Mouse (Mus musculus) naive thymus-derived CD4-positive, alpha-beta T cell, adult 5 months (primary cell): ENCODE data around the gene Acta2. TPM values are rescaled to one million over a fixed set of nuclear protein-coding genes. Genes with fewer than 3 reads are reported as not detected.

Source experiments
- polyA plus RNA-seq: library from polyadenylated mRNA; unstranded; fragments of 100-300 nt; shearing (Covaris generic); gene quantifications from one replicate; pipeline ENCODE4 v1.2.1, GENCODE M21; 2017

Gene Acta2
- not detected for polyA plus RNA-seq

DNA sequence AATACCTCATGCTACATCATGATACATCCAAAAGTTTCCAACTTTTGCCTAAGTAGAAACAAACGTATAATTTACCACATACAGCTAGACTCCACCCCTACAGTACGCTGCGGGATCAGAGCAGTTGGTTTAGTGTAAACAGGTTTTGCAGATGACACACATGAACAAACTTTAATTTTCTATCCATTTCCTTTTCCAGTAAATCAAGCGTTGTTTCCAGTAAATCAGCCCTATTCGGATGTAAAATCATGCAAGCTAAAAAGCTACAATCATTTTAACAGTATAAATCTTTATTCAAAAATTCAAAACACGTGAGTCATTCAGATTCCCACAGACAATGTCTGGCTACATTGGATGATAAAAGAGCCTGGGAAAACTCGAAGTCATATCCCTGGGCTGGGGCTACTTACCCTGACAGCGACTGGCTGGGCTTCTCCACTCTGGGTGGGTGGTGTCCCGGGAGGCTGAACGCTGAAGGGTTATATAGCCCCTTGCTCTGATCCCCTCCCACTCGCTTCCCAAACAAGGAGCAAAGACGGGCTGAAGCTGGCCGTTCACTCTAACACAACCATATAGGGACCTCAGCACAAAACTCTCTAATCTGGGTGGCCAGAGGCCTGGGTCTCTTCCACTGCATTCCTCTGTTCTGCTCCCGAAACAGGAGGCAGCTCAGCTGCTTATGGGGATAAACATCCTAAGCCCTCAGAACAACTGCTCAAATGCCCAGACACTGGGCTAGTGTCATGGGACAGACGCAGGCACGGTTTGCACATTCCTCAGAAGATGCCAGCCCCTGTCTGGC, at the start of gene Acta2:
TSS of gene Acta2 (minus strand) at position 711 of the 802 bp plus-strand sequence.

DNA sequence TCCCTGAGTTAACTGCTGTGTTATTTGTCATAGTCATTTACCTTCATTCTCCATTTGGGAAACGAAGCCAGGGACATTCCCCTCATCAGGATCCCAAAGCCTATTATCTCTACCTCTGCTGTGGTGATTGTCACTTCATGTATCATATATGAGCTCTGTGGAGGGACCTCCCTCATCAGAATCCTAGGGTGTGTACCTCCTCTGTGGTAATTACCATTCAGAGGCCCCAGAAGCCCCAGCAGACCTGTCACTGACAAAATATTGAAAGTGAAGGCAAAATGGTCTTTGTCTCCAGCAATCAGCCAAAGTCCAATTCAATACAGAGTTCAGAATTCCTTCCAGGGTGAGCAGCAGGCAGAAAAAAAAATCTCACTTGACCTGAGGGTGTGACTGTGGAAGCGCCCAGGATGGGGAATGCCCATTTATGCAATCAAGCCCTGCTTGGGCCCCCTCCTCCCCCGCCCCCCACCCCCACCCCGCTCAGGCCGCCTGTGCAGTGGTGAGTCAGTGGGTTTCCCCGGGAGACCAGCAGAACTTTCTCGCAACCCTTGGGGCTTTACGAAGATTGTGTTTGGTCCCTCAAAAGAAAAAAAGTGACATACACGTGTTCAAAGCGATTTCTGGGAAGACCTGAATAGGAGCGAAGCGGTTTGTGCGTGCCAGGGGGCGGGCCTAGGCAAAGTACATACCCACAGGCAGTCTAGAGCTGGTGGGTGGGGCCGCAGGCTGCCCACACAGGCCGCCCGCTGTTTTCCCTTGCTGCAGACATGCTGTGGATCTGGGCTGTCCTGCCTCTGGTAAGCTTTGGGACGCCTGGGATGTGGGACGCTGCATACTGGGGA, 34.8 kb upstream of the Acta2 start, which contains the start of gene Fas:
TSS of gene Fas (plus strand) at position 719 of the 842 bp plus-strand sequence.

DNA sequence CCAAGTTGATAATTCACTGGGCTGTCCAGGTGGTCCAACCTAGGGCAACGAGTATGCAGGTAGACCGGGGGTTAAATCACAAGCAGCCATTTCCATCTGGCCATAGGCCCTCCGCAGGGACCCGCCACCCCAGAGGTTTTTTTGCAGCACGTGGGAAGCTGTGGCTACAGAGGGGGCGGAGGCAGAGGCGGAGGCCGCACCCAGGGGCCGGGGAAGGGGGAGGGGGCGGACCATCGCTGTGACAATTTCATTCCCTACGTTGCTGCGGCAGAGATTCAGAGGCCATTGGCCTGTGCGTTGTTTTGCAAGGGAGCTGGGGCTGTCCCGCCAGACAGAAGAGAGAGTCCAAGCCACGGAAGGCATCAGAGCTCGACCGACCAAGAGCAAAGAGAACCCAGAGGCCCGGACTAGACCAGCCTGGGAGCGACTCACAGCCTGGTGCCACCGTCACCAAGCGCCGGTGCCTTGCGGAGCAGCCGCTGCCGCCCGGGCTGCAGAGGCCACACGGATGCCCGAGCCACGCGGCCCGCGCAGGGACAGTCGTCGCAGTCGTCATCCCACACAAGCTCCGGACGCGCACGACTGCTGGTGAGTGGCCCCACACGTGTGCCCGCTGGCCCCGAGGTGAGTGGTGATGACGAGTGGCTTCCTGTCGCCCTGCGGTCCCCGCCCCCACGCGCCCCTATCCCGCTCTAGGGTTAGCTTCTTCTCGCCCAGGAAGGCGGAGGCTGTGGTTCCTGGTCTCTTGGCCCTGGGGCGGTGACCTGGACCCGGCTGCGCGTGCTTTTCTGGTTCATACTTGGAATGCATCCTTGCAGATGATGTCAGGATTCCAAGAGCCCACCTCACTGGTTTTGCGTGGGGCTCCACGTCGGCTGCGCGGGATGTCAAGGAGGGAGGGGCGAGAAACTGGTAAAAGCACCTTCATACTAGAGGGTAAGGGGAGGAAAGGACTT, 63.1 kb downstream of the Acta2 start, which contains the start of gene Stambpl1:
TSS of gene Stambpl1 (plus strand) at position 222 of the 956 bp plus-strand sequence.

Other genes starting within 250 kb of the Acta2 start
- gene Lipk, start 247.3 kb downstream of the Acta2 start, polyA plus RNA-seq: not detected
- not detected for gene Lipn, start 188.2 kb downstream of the Acta2 start, polyA plus RNA-seq
- not detected for gene Lipm, start 154.7 kb downstream of the Acta2 start, polyA plus RNA-seq
- not detected for gene Ankrd22, start 89.5 kb downstream of the Acta2 start, polyA plus RNA-seq
- gene Stambpl1, start 63.4 kb downstream of the Acta2 start, polyA plus RNA-seq: 91.4 TPM
- gene Fas, start 35.1 kb upstream of the Acta2 start, polyA plus RNA-seq: 38.0 TPM
- not detected for gene Ch25h, start 219.6 kb upstream of the Acta2 start, polyA plus RNA-seq